Mouse (Mus musculus) heart, adult 2 months (tissue): ENCODE data around the gene Fbxo44.

ENCODE experiments used
- CTCF ChIP-seq: fragments of 200-600 bp; IDR thresholded peaks from 2 replicates; pipeline ENCODE4 v1.8.1; 2022; ENCODE audit warnings: antibody characterized with exemption, mild to moderate bottlenecking, moderate library complexity
- POLR2A ChIP-seq: fragments of 200-500 bp; IDR thresholded peaks from 2 replicates; pipeline ENCODE4 v1.6.1; 2011; ENCODE audit warnings: mild to moderate bottlenecking, low read depth, low read length, control low read depth; ENCODE audit not compliant: insufficient read depth

GRCm38 (mm10) chr4:148170842-148171241 lies 10.6 kb upstream of the Fbxo44 start:
- TF ChIP-seq CTCF (no peak), POLR2A (no peak)
